Mouse (Mus musculus) spleen, adult 2 months (tissue): ENCODE measurements around the gene Tmcc1.

ENCODE experiments used
- CTCF ChIP-seq: fragments of 200-500 bp; IDR thresholded peaks from 2 replicates; pipeline ENCODE4 v1.5.1; 2011; ENCODE audit warnings: mild to moderate bottlenecking, inconsistent platforms; ENCODE audit not compliant: insufficient read depth, insufficient read length, insufficient replicate concordance; ENCODE audit errors: extremely low read depth
- POLR2A ChIP-seq: fragments of 200-500 bp; IDR thresholded peaks from 2 replicates; pipeline ENCODE4 v1.6.1; 2011; ENCODE audit warnings: low read depth, low read length, inconsistent platforms

- TF ChIP-seq CTCF, result no peak
- no peak for TF ChIP-seq POLR2A
Measured at GRCm38 (mm10) chr6:115973139-115973875, 220.0 kb downstream of the Tmcc1 start.
